ENCODE assay signal across 8 mouse cellular contexts in genomic region chr6:115901062-115901461, GRCm38 (mm10). TPM values are rescaled to one million over a fixed set of nuclear protein-coding genes. Genes with fewer than 3 reads are reported as not detected.
A peak's percentile ranks its signal among the peaks of the same experiment; 100 is the strongest.
DNase-seq lines count a peak whose midpoint lies in the region; ATAC-seq and TF ChIP-seq lines count a peak whose summit lies in the region.

No protein-coding gene starts in this region.

- H3K36me3 ChIP-seq in forebrain, embryonic 14.5 days (ENCODE audit: control insufficient read depth, insufficient read depth, low read length), result peaks cover 21% of the 10 kb centered on the region; the same call in 1 of the 2 replicates
- no peaks in the 10 kb centered on the region for H3K36me3 ChIP-seq in neural tube, embryonic 14.5 days (ENCODE audit: control insufficient read depth, insufficient read depth, low read length)

- 36% methylated on average over 3 of the region's 3 CpGs for WGBS in forebrain, embryonic 14.5 days
- WGBS in lung, adult 2 months, result 1% methylated on average over 3 of the region's 3 CpGs
- 25% methylated on average over 3 of the region's 3 CpGs for WGBS in neural tube, embryonic 14.5 days

- H3K4me1 ChIP-seq in forebrain, embryonic 14.5 days (ENCODE audit: control insufficient read depth, insufficient read depth, low read length), result no peaks in the 10 kb centered on the region
- H3K4me1 ChIP-seq in lung, adult 2 months (ENCODE audit: control insufficient read depth, insufficient read depth, low read length), result peaks cover 21% of the 10 kb centered on the region
- H3K4me1 ChIP-seq in neural tube, embryonic 14.5 days (ENCODE audit: control insufficient read depth, insufficient read depth, low read length), result no peaks in the 10 kb centered on the region

- H3K4me3 ChIP-seq in forebrain, embryonic 14.5 days (ENCODE audit: low read depth, low read length), result no peak overlapping the region
- H3K4me3 ChIP-seq in lung, adult 2 months (replicated peaks; ENCODE audit: extremely low read depth, low read depth, low read length), result no peak overlapping the region
- no peak overlapping the region for H3K4me3 ChIP-seq in neural tube, embryonic 14.5 days (ENCODE audit: low read depth, low read length)

- DNase-seq in B cell, adult 2 months, result peak; percentile 40 to 44
- DNase-seq in brain, adult 2 months (ENCODE audit: low read depth, low spot score), result peak; percentile 96
- DNase-seq in forebrain, embryonic 14.5 days (ENCODE audit: low spot score), result peak; percentile 77
- peak; percentile 83 to 86 for DNase-seq in heart, postnatal 14 days
- DNase-seq in kidney, postnatal 4 days, result peak; percentile 83 to 89
- peak; percentile 72 for DNase-seq in lung, adult 2 months
- DNase-seq in thymus, adult 18-20 months, result peak; percentile 41 to 42

- H3K27ac ChIP-seq in forebrain, embryonic 14.5 days (ENCODE audit: low read depth, low read length), result no peak overlapping the region
- no peak overlapping the region for H3K27ac ChIP-seq in neural tube, embryonic 14.5 days (ENCODE audit: low read depth, low read length)

- TF ChIP-seq CTCF in lung, adult 2 months (IDR thresholded peaks at IDR 0.05; ENCODE audit: insufficient read depth, low read length), result peak; percentile 94

- no peak for TF ChIP-seq POLR2A in lung, adult 2 months (IDR thresholded peaks at IDR 0.05; ENCODE audit: borderline replicate concordance, extremely low read depth, low read depth, low read length)

- ATAC-seq in forebrain, embryonic 14.5 days, result peak; percentile 73; the same call in 1 of the 2 replicates
- ATAC-seq in neural tube, embryonic 14.5 days (ENCODE audit: low read depth), result peak; percentile 81

- H3K4me2 ChIP-seq in forebrain, embryonic 14.5 days (ENCODE audit: low read length), result no peak overlapping the region
- no peak overlapping the region for H3K4me2 ChIP-seq in neural tube, embryonic 14.5 days (ENCODE audit: low read depth, low read length)

- no peaks in the 10 kb centered on the region for H3K27me3 ChIP-seq in forebrain, embryonic 14.5 days (replicated peaks; ENCODE audit: control insufficient read depth, insufficient read depth, low read length)
- no peaks in the 10 kb centered on the region for H3K27me3 ChIP-seq in neural tube, embryonic 14.5 days (ENCODE audit: control insufficient read depth, insufficient read depth, low read length)

- no peak overlapping the region for H3K9ac ChIP-seq in forebrain, embryonic 14.5 days (ENCODE audit: low read length)
- H3K9ac ChIP-seq in neural tube, embryonic 14.5 days (replicated peaks; ENCODE audit: low read depth, low read length), result no peak overlapping the region

- no peaks in the 10 kb centered on the region for H3K9me3 ChIP-seq in forebrain, embryonic 14.5 days (replicated peaks; ENCODE audit: control insufficient read depth, low read length)
- no peaks in the 10 kb centered on the region for H3K9me3 ChIP-seq in neural tube, embryonic 14.5 days (ENCODE audit: control insufficient read depth, low read length)

- intact Hi-C loops in heart, postnatal 14 days (cut with DNase I), result loop anchor here (1.0 kb wide), 1 partner anchor 106 kb away; no protein-coding TSS in a partner anchor

RNA-seq across cellular contexts. Expression of gene Rho, which starts 30.5 kb away (rescaled TPM):
- polyA plus RNA-seq in forebrain, embryonic 14.5 days (2014; fragmentation: Nextera tagmentation; extraction: Ambion mirVana), result 0.19 and 0.30 TPM in 2 replicates
- total RNA-seq in heart, postnatal 14 days (2021), result under 1 TPM; 0.07 to 0.12 TPM
- 1.0 and 1.3 TPM in 2 replicates for polyA plus RNA-seq in lung, adult 2 months (2012; rRNA removed)
- polyA plus RNA-seq in neural tube, embryonic 14.5 days (2014; fragmentation: Nextera tagmentation; extraction: Ambion mirVana), result 0.07 and 2.6 TPM in 2 replicates

RNA-seq across cellular contexts. Expression of gene H1foo, which starts 43.7 kb away (rescaled TPM):
- not detected in 2 replicates for polyA plus RNA-seq in forebrain, embryonic 14.5 days (2014; fragmentation: Nextera tagmentation; extraction: Ambion mirVana)
- total RNA-seq in heart, postnatal 14 days (2021), result not detected
- not detected in 2 replicates for polyA plus RNA-seq in lung, adult 2 months (2012; rRNA removed)
- not detected in 2 replicates for polyA plus RNA-seq in neural tube, embryonic 14.5 days (2014; fragmentation: Nextera tagmentation; extraction: Ambion mirVana)

RNA-seq across cellular contexts. Expression of gene Ift122, which starts 47.8 kb away (rescaled TPM):
- 16.9 and 23.2 TPM in 2 replicates for polyA plus RNA-seq in forebrain, embryonic 14.5 days (2014; fragmentation: Nextera tagmentation; extraction: Ambion mirVana)
- total RNA-seq in heart, postnatal 14 days (2021), result 10 to 100 TPM; 13.2 to 18.6 TPM
- 12.6 and 13.4 TPM in 2 replicates for polyA plus RNA-seq in lung, adult 2 months (2012; rRNA removed)
- polyA plus RNA-seq in neural tube, embryonic 14.5 days (2014; fragmentation: Nextera tagmentation; extraction: Ambion mirVana), result 27.8 and 28.3 TPM in 2 replicates

RNA-seq across cellular contexts. Expression of gene Mbd4, which starts 47.9 kb away (rescaled TPM):
- polyA plus RNA-seq in forebrain, embryonic 14.5 days (2014; fragmentation: Nextera tagmentation; extraction: Ambion mirVana), result 9.3 and 11.3 TPM in 2 replicates
- 1 to 10 TPM; 1.7 to 2.1 TPM for total RNA-seq in heart, postnatal 14 days (2021)
- 1.3 and 2.5 TPM in 2 replicates for polyA plus RNA-seq in lung, adult 2 months (2012; rRNA removed)
- polyA plus RNA-seq in neural tube, embryonic 14.5 days (2014; fragmentation: Nextera tagmentation; extraction: Ambion mirVana), result 8.4 and 10.8 TPM in 2 replicates

Comparison
In these comparisons a context has a peak if more than half of its experiments do, and no peak if none do; other contexts are left out.
1. DNase-seq: peak in every context shown above with its lines; median percentile 96 in brain, adult 2 months; 86 in kidney, postnatal 4 days; 84 in heart, postnatal 14 days; 77 in forebrain, embryonic 14.5 days; 72 in lung, adult 2 months; 42 in B cell, adult 2 months; 42 in thymus, adult 18-20 months.